Mouse (Mus musculus): ENCODE data around the gene Vars. TPM values are rescaled to one million over a fixed set of nuclear protein-coding genes. Genes with fewer than 3 reads are reported as not detected.
A peak's percentile ranks its signal among the peaks of the same experiment; 100 is the strongest.
"Not testable (repeated sequence)": the region's sequence is repeated elsewhere in the genome, so short reads cannot be mapped to it uniquely, and the experiment has no call there.

Vars gene
- polyA plus RNA-seq, 1 experiment = 261 TPM

DNA sequence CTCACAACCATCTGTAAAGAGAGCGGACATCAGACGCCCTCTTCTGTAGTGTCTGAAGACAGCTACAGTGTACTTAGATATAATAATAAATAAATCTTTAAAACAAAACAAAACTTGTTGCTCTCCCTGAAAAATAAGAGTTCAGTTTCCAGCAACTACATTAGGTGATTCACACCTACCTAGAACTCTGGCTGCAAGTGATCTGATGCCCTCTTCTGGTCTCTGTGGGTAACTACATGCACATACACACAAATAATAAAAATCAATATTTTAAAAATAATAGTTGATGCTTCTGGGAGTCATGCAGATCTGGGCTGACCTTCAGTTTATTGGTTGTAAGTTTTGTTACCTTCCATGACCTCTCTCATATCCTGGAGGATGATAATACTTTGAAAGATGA lies 16.6 kb upstream of the Vars start:
- no peak overlapping the region for H3K27ac ChIP-seq (ENCODE audit: control insufficient read depth, insufficient read depth, low read depth, low read length)
- no peaks in the 10 kb centered on the region for H3K36me3 ChIP-seq (ENCODE audit: control insufficient read depth, insufficient read depth, low read length)
- no peaks in the 10 kb centered on the region for H3K27me3 ChIP-seq (ENCODE audit: control insufficient read depth, insufficient read depth, low read length)
- no peak for TF ChIP-seq CTCF (IDR thresholded peaks at IDR 0.05; ENCODE audit: control insufficient read depth, insufficient read depth, insufficient replicate concordance, low read depth, low read length)
- no peak overlapping the region for H3K4me3 ChIP-seq (ENCODE audit: control insufficient read depth, low read depth, low read length)
- peaks cover 2% of the 10 kb centered on the region; the same call in 1 of the 2 replicates for H3K4me1 ChIP-seq (ENCODE audit: control insufficient read depth, insufficient read depth, low read length)

DNA sequence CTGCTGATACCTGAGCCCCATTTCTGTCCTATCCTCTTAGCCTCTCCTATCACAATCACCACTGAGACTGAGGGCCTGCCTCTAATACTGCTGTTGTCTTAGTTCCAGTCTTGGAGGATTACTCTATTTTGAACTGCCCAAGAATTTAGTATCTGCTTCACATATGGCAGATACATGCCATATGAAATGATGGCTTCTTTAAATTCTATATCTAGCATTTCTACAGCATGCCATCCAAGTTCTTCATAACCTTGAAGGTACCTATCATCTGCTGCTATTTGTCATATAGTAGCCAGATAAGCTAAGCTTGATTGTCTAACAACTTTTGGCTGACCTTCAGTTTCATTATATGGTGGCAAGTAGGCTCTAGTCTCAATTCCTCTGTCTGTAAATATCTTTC lies 6.0 kb upstream of the Vars start:
- Histone ChIP-seq H3K27me3 (ENCODE audit: control insufficient read depth, insufficient read depth, low read length) (no peaks in the 10 kb centered on the region), H3K27ac (ENCODE audit: control insufficient read depth, insufficient read depth, low read depth, low read length) (no peak overlapping the region), H3K4me3 (ENCODE audit: control insufficient read depth, low read depth, low read length) (no peak overlapping the region), H3K36me3 (ENCODE audit: control insufficient read depth, insufficient read depth, low read length) (no peaks in the 10 kb centered on the region), H3K4me1 (ENCODE audit: control insufficient read depth, insufficient read depth, low read length) (no peaks in the 10 kb centered on the region; the same call in 1 of the 2 replicates)
- TF ChIP-seq CTCF (IDR thresholded peaks at IDR 0.05; ENCODE audit: control insufficient read depth, insufficient read depth, insufficient replicate concordance, low read depth, low read length) = no peak
- TF ChIP-seq POLR2A (IDR thresholded peaks at IDR 0.05; ENCODE audit: control insufficient read depth, low read depth, low read length) = no peak

DNA sequence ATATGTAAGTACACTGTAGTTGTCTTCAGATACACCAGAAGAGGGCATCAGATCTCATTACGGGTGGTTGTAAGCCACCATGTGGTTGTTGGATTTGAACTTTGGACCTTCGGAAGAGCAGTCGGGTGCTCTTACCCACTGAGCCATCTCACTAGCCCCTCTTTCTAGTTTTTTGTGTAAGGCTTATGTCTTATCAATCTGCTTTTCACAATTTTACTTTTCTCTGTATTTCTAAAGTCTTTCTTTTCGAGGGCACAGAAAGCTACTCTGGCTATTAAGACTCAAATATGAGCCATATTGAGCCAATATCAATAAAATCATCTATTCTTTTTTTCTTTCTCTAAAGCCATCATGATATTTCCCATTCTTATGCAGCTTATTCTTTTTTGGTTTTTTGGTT lies 5.6 kb upstream of the Vars start:
- H3K4me3 ChIP-seq (ENCODE audit: control insufficient read depth, low read depth, low read length); H3K27ac ChIP-seq (ENCODE audit: control insufficient read depth, insufficient read depth, low read depth, low read length); H3K27me3 ChIP-seq (ENCODE audit: control insufficient read depth, insufficient read depth, low read length); H3K36me3 ChIP-seq (ENCODE audit: control insufficient read depth, insufficient read depth, low read length); H3K4me1 ChIP-seq (ENCODE audit: control insufficient read depth, insufficient read depth, low read length): not testable (repeated sequence)

DNA sequence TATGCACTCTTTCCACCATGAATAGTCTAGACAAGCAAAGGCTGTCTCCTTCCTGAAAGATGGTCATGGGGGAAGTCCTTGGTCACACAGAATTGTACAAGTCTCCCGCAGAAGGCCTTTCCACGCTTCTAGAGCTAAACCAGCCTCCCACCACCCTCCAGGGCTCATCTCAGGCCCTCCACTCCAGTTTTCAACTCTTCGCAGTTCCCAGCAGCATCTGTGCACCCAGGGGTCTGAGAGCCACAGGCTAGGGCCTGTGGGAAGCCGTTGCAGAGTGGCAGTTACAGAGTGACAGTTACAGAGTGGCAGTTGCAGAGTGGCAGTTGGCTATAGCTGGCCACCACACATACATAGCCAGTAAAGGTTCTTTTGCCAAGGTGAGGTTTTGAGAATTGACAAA lies 4.9 kb upstream of the Vars start:
- not testable (repeated sequence) for H3K27me3 ChIP-seq (ENCODE audit: control insufficient read depth, insufficient read depth, low read length); H3K4me1 ChIP-seq (ENCODE audit: control insufficient read depth, insufficient read depth, low read length); H3K4me3 ChIP-seq (ENCODE audit: control insufficient read depth, low read depth, low read length); H3K36me3 ChIP-seq (ENCODE audit: control insufficient read depth, insufficient read depth, low read length)
- H3K27ac ChIP-seq (ENCODE audit: control insufficient read depth, insufficient read depth, low read depth, low read length) = peak overlapping the region; percentile 87

DNA sequence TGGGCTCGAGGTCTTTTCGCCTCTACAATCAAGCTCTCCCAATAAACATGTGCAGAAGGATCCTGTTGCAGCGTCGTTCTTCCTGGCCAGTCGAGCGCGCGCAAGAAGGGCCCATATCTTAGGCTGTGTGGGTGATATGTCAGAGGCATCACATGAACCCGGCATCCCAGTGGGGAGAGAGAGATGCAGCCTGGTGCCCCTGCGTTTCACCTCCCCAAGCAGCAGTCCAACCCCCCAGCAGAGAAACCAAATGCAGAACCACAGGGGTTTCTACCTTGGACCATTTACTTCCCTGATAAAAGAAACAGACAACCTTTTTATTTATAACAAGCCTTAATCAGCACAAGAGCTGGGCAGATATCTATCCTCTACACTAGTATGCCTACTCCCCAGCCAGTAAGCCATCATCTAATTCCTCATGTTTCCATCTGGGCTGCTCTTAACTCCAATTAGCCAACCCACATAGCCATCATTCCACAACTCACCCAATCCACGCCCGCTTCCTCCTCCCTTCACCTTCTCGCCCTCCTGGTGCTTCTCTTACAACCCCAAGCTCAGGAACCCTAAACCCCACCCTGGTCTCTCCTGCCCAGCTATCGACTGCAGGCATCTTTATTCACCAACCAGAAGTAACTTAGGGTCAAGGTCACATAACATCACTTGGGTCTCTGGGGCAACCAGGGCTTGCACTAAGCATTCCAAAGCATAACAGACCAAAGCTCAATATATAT lies 4.2 kb upstream of the Vars start:
- no peaks in the 10 kb centered on the region for H3K36me3 ChIP-seq (ENCODE audit: control insufficient read depth, insufficient read depth, low read length)
- no peak overlapping the region; the same call in 1 of the 2 replicates for H3K27ac ChIP-seq (ENCODE audit: control insufficient read depth, insufficient read depth, low read depth, low read length)
- H3K27me3 ChIP-seq (ENCODE audit: control insufficient read depth, insufficient read depth, low read length) = no peaks in the 10 kb centered on the region
- H3K4me1 ChIP-seq (ENCODE audit: control insufficient read depth, insufficient read depth, low read length) = peaks cover 4% of the 10 kb centered on the region
- TF ChIP-seq POLR2A (IDR thresholded peaks at IDR 0.05; ENCODE audit: control insufficient read depth, low read depth, low read length) (no peak), CTCF (IDR thresholded peaks at IDR 0.05; ENCODE audit: control insufficient read depth, insufficient read depth, insufficient replicate concordance, low read depth, low read length) (no peak)
- no peak overlapping the region for H3K4me3 ChIP-seq (ENCODE audit: control insufficient read depth, low read depth, low read length)

DNA sequence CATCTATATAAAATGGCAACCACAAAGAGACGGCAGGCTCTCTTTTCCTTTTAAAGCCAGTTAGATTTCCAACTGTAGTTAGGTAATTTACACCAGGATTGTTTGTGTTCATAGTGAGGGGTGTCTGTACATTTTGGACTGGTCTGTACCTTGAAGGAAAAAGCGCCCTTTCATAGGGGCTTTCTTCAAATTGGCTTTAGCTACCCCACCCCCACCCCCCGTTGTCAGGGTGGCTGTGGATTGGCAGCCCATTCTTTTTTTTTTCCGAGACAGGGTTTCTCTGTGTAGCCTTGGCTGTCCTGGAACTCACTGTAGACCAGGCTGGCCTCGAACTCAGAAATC lies 3.7 kb upstream of the Vars start:
- Histone ChIP-seq H3K4me3 (ENCODE audit: control insufficient read depth, low read depth, low read length) (no peak overlapping the region), H3K4me1 (ENCODE audit: control insufficient read depth, insufficient read depth, low read length) (peaks cover 9% of the 10 kb centered on the region)

DNA sequence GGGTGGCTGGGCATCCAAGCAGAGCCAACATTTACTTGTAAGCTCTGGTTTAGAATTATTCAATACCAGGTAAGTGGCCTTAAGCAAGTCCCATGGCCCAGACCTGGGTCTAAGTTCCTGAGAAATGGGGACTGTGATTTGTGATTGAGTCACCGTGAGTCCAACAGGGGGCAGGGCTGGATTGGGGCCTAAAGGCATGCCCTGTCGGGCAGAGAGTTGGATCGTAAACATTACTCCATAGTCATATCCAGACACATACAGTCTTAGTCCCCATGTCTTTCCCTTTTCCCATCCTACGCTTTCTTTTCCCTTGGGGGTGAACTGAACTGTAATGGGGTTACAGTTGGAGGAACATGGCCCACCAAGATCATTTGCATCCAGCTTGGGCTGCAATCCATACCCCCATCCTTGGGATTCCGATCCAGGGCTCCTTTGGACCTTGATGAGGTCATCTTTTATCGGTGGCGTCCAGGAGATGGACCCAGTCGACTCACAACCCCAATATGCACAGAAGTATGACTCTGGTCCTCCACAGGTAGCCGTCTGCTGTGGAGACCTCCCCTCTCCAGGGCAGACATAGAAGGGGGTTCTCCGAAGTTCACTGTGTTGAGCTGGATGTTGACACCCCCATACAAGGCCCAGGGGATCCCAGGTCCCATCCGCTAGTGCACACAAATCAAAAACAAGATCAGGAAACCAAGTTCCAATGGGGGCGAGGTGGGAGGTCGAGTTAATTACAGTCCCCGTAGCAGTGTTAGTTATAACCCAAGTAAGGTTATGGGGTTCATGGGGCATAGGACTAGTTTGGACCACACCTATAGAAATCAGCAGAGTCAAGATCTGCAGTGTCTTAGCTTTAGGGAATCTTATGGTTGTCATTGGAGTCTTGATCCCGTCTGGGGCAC lies 2.0 kb upstream of the Vars start:
- no peak for TF ChIP-seq CTCF (IDR thresholded peaks at IDR 0.05; ENCODE audit: control insufficient read depth, insufficient read depth, insufficient replicate concordance, low read depth, low read length)
- TF ChIP-seq POLR2A (IDR thresholded peaks at IDR 0.05; ENCODE audit: control insufficient read depth, low read depth, low read length) = no peak
- Histone ChIP-seq H3K4me3 (ENCODE audit: control insufficient read depth, low read depth, low read length) (no peak overlapping the region), H3K4me1 (ENCODE audit: control insufficient read depth, insufficient read depth, low read length) (peaks cover 13% of the 10 kb centered on the region), H3K27me3 (ENCODE audit: control insufficient read depth, insufficient read depth, low read length) (no peaks in the 10 kb centered on the region), H3K36me3 (ENCODE audit: control insufficient read depth, insufficient read depth, low read length) (no peaks in the 10 kb centered on the region), H3K27ac (ENCODE audit: control insufficient read depth, insufficient read depth, low read depth, low read length) (no peak overlapping the region)

More for the DNA sequence above, 3.7 kb upstream of the Vars start:
- Histone ChIP-seq H3K27me3 (ENCODE audit: control insufficient read depth, insufficient read depth, low read length) (no peaks in the 10 kb centered on the region), H3K36me3 (ENCODE audit: control insufficient read depth, insufficient read depth, low read length) (no peaks in the 10 kb centered on the region), H3K27ac (ENCODE audit: control insufficient read depth, insufficient read depth, low read depth, low read length) (no peak overlapping the region)
- TF ChIP-seq CTCF (IDR thresholded peaks at IDR 0.05; ENCODE audit: control insufficient read depth, insufficient read depth, insufficient replicate concordance, low read depth, low read length) (no peak), POLR2A (IDR thresholded peaks at IDR 0.05; ENCODE audit: control insufficient read depth, low read depth, low read length) (no peak)

DNA sequence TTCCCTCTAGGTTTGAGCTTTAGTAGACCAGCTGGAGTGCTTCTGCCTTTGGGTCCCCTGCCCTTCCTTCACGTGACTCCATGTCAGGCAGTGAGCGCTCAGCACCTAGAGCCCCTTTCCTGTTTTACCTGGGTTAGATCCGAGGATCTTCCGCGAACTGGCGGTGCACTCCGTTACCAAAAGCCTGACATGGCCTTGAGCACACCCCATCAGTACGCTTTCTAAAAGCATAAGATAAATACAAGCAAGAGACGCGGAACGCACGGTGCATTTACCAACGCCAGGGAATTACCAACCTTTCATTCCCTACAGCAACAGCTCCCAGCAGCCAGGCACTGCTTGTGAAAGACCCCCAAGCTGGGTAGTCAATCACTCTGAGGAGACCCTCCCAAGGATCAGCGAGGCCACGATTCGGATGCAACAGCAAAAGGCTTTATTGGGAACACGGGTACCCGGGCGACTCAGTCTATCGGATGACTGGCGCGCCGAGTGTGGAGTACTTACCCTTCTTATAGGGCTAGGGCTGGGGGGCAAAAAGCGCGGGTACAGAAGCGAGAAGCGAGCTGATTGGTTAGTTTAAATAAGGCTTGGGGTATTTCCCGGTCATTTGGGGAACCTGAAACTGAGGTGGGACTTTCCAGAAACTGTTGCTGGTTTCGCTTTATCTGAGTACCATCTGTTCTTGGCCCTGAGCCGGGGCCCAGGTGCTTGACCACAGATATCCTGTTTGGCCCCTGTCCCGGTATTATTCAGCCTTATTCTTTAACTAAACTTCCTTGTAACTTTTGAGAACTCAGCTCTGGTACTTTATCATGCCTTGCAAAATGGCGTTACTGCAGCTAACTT lies 693 bp upstream of the Vars start:
- Histone ChIP-seq H3K4me3 (ENCODE audit: control insufficient read depth, low read depth, low read length) (peak overlapping the region; percentile 94), H3K27ac (ENCODE audit: control insufficient read depth, insufficient read depth, low read depth, low read length) (peak overlapping the region; percentile 94; the same call in 1 of the 2 replicates), H3K4me1 (ENCODE audit: control insufficient read depth, insufficient read depth, low read length) (peaks cover 13% of the 10 kb centered on the region)
- not testable (repeated sequence) for H3K27me3 ChIP-seq (ENCODE audit: control insufficient read depth, insufficient read depth, low read length); H3K36me3 ChIP-seq (ENCODE audit: control insufficient read depth, insufficient read depth, low read length)
